Comparison of ENCODE assay signal across 22 mouse cellular contexts in the genomic region with DNA sequence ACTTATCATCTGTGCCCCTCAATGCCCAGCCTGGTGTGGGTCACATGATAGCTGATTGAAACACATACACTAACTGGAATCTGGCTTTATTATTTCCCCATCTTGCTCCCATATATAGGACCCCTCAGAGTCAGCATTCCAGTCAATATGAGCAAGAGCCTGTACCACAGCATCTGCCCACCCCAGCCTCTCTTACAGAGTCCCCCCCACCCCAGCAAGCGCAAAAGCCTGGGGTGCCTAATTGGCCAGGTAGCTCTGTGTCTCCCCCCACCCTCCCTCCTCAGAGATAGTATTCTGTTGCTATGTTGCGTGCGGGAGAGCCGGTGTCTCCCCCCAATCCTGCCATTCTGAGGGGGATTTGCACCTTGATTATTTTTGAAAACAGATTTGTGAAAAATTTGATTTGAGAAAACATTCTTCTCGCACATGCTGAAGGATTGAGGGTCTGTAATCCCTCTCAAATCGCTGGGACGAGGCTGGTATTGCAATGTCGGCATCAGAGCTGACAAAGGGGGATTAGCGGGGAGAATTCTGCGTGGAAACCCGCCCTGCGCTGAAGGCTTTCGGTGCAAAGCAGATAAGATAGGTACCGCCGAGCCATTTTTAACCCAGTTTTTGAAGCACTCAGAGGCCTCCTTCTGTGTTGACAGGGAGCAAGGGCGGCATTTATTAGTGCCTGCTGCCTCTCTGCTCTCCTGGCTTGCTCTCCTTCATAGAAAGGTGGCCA.
A peak's percentile ranks its signal among the peaks of the same experiment; 100 is the strongest.
DNase-seq lines count a peak whose midpoint lies in the region; ATAC-seq and TF ChIP-seq lines count a peak whose summit lies in the region.
"Had no signal": no experiment of that assay in that cellular context is flagged by ENCODE, and none has a peak within 500 bp of the region (broad histone marks: within the 10 kb centered on the region; RNA-seq: fewer than 3 reads in every experiment).

No protein-coding gene starts in this region.

- no peak for ATAC-seq in forebrain, embryonic 15.5 days (replicated peaks)
- ATAC-seq in heart, embryonic 16.5 days (replicated peaks; ENCODE audit: extremely low read depth, insufficient read depth, low FRiP score): no peak
- ATAC-seq in forebrain, postnatal 0 days: no peak
- ATAC-seq: activated CD4-positive, CD25-positive, alpha-beta regulatory T cell, adult 4 months; intestine, embryonic 15.5 days had no signal

- H3K4me2 ChIP-seq in forebrain, embryonic 15.5 days (replicated peaks): no peak overlapping the region
- peak overlapping the region; percentile 25; the same call in 1 of the 2 replicates for H3K4me2 ChIP-seq in heart, embryonic 16.5 days (ENCODE audit: low read depth, low read length)
- no peak overlapping the region for H3K4me2 ChIP-seq in forebrain, postnatal 0 days (ENCODE audit: low read depth)
- H3K4me2 ChIP-seq: embryonic facial prominence, embryonic 13.5 days; hindbrain, embryonic 15.5 days; intestine, embryonic 15.5 days; lung, embryonic 15.5 days had no signal

- no peaks in the 10 kb centered on the region for H3K36me3 ChIP-seq in forebrain, embryonic 15.5 days
- H3K36me3 ChIP-seq in forebrain, embryonic 10.5 days (replicated peaks): no peaks in the 10 kb centered on the region
- H3K36me3 ChIP-seq in heart, embryonic 16.5 days (ENCODE audit: control insufficient read depth, insufficient read depth): no peaks in the 10 kb centered on the region
- H3K36me3 ChIP-seq in forebrain, postnatal 0 days (ENCODE audit: insufficient read depth): no peaks in the 10 kb centered on the region
- H3K36me3 ChIP-seq: embryonic facial prominence, embryonic 13.5 days; G1E; hindbrain, embryonic 15.5 days; intestine, embryonic 15.5 days; lung, embryonic 15.5 days had no signal

- H3K4me1 ChIP-seq in forebrain, embryonic 15.5 days: peaks cover 9% of the 10 kb centered on the region
- peaks cover 2% of the 10 kb centered on the region; the same call in 1 of the 2 replicates for H3K4me1 ChIP-seq in forebrain, embryonic 10.5 days
- peaks cover 9% of the 10 kb centered on the region for H3K4me1 ChIP-seq in heart, embryonic 16.5 days (ENCODE audit: control insufficient read depth, insufficient read depth, low read length)
- H3K4me1 ChIP-seq in forebrain, postnatal 0 days (ENCODE audit: insufficient read depth): no peaks in the 10 kb centered on the region; the same call in 1 of the 2 replicates
- H3K4me1 ChIP-seq: embryonic facial prominence, embryonic 13.5 days; intestine, embryonic 15.5 days; lung, embryonic 15.5 days had no signal

- peak overlapping the region; percentile 12 for H3K27ac ChIP-seq in forebrain, embryonic 15.5 days (replicated peaks)
- H3K27ac ChIP-seq in forebrain, embryonic 10.5 days: no peak overlapping the region
- H3K27ac ChIP-seq in heart, embryonic 16.5 days (ENCODE audit: low read length): no peak overlapping the region
- peak overlapping the region; percentile 45 for H3K27ac ChIP-seq in forebrain, postnatal 0 days (ENCODE audit: low read depth, low read length)
- H3K27ac ChIP-seq: embryonic facial prominence, embryonic 13.5 days; hindbrain, embryonic 15.5 days; intestine, embryonic 15.5 days; liver, embryonic 14.5 days; lung, embryonic 15.5 days; macrophage had no signal

- DNase-seq in forebrain, embryonic 10.5 days (ENCODE audit: extremely low spot score, low spot score): no peak
- no peak for DNase-seq in heart, adult 9 months (ENCODE audit: low spot score in 2 of 2)
- DNase-seq in forebrain, postnatal 0 days: no peak
- DNase-seq in retina, postnatal 1 day: peak; percentile 28
- no peak for DNase-seq in urinary bladder, postnatal 25 days (ENCODE audit: low spot score)
- DNase-seq: adrenal gland, postnatal 10 days; cerebellum, adult 11-12 months; cerebellum, postnatal 14 days; gastrocnemius, postnatal 14 days; kidney, adult 9 months; kidney, postnatal 25 days; thymus, postnatal 25 days had no signal

- H3K4me3 ChIP-seq in forebrain, embryonic 15.5 days: no peak overlapping the region
- no peak overlapping the region for H3K4me3 ChIP-seq in forebrain, embryonic 10.5 days
- H3K4me3 ChIP-seq in heart, embryonic 16.5 days (ENCODE audit: low read length): no peak overlapping the region
- no peak overlapping the region for H3K4me3 ChIP-seq in forebrain, postnatal 0 days (ENCODE audit: low read depth, low read length)
- H3K4me3 ChIP-seq: embryonic facial prominence, embryonic 13.5 days; hindbrain, embryonic 15.5 days; intestine, embryonic 15.5 days; lung, embryonic 15.5 days had no signal

- no peak for TF ChIP-seq CTCF in forebrain, postnatal 0 days (IDR thresholded peaks at IDR 0.05; ENCODE audit: low read depth)

- no peaks in the 10 kb centered on the region for H3K9me3 ChIP-seq in forebrain, embryonic 15.5 days
- no peaks in the 10 kb centered on the region for H3K9me3 ChIP-seq in forebrain, embryonic 10.5 days
- no peaks in the 10 kb centered on the region for H3K9me3 ChIP-seq in heart, embryonic 16.5 days (replicated peaks; ENCODE audit: control insufficient read depth, low read length)
- H3K9me3 ChIP-seq in forebrain, postnatal 0 days (ENCODE audit: low read length): no peaks in the 10 kb centered on the region
- H3K9me3 ChIP-seq: embryonic facial prominence, embryonic 13.5 days; G1E; hindbrain, embryonic 15.5 days; intestine, embryonic 15.5 days; lung, embryonic 15.5 days had no signal

- 58% methylated on average over 16 of the region's 16 CpGs for WGBS in forebrain, embryonic 15.5 days
- WGBS in forebrain, embryonic 10.5 days: 74% methylated on average over 16 of the region's 16 CpGs
- 39% methylated on average over 16 of the region's 16 CpGs for WGBS in heart, embryonic 16.5 days
- 56% methylated on average over 16 of the region's 16 CpGs for WGBS in forebrain, postnatal 0 days

- no peak overlapping the region; the same call in 1 of the 2 replicates for H3K9ac ChIP-seq in forebrain, embryonic 15.5 days (replicated peaks)
- H3K9ac ChIP-seq in heart, embryonic 16.5 days (ENCODE audit: low read length): no peak overlapping the region
- no peak overlapping the region for H3K9ac ChIP-seq in forebrain, postnatal 0 days
- H3K9ac ChIP-seq: embryonic facial prominence, embryonic 13.5 days; hindbrain, embryonic 15.5 days; intestine, embryonic 15.5 days; liver, embryonic 14.5 days; lung, embryonic 15.5 days had no signal

- no peaks in the 10 kb centered on the region for H3K27me3 ChIP-seq in forebrain, embryonic 15.5 days
- H3K27me3 ChIP-seq in forebrain, embryonic 10.5 days (ENCODE audit: poor library complexity, severe bottlenecking): no peaks in the 10 kb centered on the region
- H3K27me3 ChIP-seq in heart, embryonic 16.5 days (ENCODE audit: control insufficient read depth, insufficient read depth, low read length): no peaks in the 10 kb centered on the region
- no peaks in the 10 kb centered on the region for H3K27me3 ChIP-seq in forebrain, postnatal 0 days (ENCODE audit: insufficient read depth, low read length)
- H3K27me3 ChIP-seq: embryonic facial prominence, embryonic 13.5 days; hindbrain, embryonic 15.5 days; intestine, embryonic 15.5 days; lung, embryonic 15.5 days had no signal

Comparison
In these comparisons a context has a peak if more than half of its experiments do, and no peak if none do; other contexts are left out.
1. H3K27ac ChIP-seq: peak in forebrain, embryonic 15.5 days (single experiment) and forebrain, postnatal 0 days (single experiment); none in forebrain, embryonic 10.5 days (single experiment) and heart, embryonic 16.5 days (single experiment).